ENCODE assay signal across 8 mouse cellular contexts in genomic region chr6:91059711-91060110, GRCm38 (mm10). TPM values are rescaled to one million over a fixed set of nuclear protein-coding genes. Genes with fewer than 3 reads are reported as not detected.
DNase-seq lines count a peak whose midpoint lies in the region; ATAC-seq and TF ChIP-seq lines count a peak whose summit lies in the region.

No protein-coding gene starts in this region.

- no peak overlapping the region for H3K4me3 ChIP-seq in layer of hippocampus, adult 2 months
- H3K4me3 ChIP-seq in heart, embryonic 14.5 days (ENCODE audit: control insufficient read depth in 1 of 2, insufficient read depth in 1 of 2, low read depth in 1 of 2, low read length in 2 of 2), result no peak overlapping the region
- H3K4me3 ChIP-seq in midbrain, embryonic 14.5 days (replicated peaks; ENCODE audit: low read depth, low read length), result no peak overlapping the region

- 34% methylated on average over 2 of the region's 2 CpGs for WGBS in heart, embryonic 14.5 days
- WGBS in midbrain, embryonic 14.5 days, result 57% methylated on average over 2 of the region's 2 CpGs

- H3K9me3 ChIP-seq in heart, embryonic 14.5 days (ENCODE audit: control insufficient read depth, low read length), result no peaks in the 10 kb centered on the region
- H3K9me3 ChIP-seq in midbrain, embryonic 14.5 days (ENCODE audit: control insufficient read depth, low read length), result no peaks in the 10 kb centered on the region

- DNase-seq in layer of hippocampus, adult 2 months (ENCODE audit: low spot score in 2 of 2), result peak in 1 of 2 experiments; percentile 56
- no peak for DNase-seq in layer of hippocampus, adult 9-10 months (ENCODE audit: low spot score)
- peak; percentile 24 for DNase-seq in Muller cell, postnatal 12 days (ENCODE audit: inconsistent ontology term)
- DNase-seq in cerebellum, adult 9-11 months, result peak; percentile 31
- peak; percentile 34 to 54 for DNase-seq in layer of hippocampus, postnatal 10 days (ENCODE audit: low spot score in 2 of 2)
- peak; percentile 64 for DNase-seq in midbrain, embryonic 14.5 days
- peak; percentile 57 for DNase-seq in thymus, postnatal 25 days

- H3K27ac ChIP-seq in layer of hippocampus, adult 2 months, result no peak overlapping the region
- H3K27ac ChIP-seq in heart, embryonic 14.5 days (replicated peaks in 1 of 2; ENCODE audit: control insufficient read depth in 1 of 2, insufficient read depth in 1 of 2, low read depth in 2 of 2, low read length in 2 of 2), result no peak overlapping the region
- no peak overlapping the region for H3K27ac ChIP-seq in midbrain, embryonic 14.5 days (replicated peaks; ENCODE audit: low read depth, low read length)

- TF ChIP-seq CTCF in layer of hippocampus, adult 2 months (conservative IDR thresholded peaks at IDR 0.05), result peak; percentile 91

- peaks cover 6 to 14% of the 10 kb centered on the region in 2 experiments; a peak in 3 of 4 replicates for H3K4me1 ChIP-seq in heart, embryonic 14.5 days (ENCODE audit: control insufficient read depth in 2 of 2, insufficient read depth in 2 of 2, low read length in 2 of 2)
- H3K4me1 ChIP-seq in midbrain, embryonic 14.5 days (ENCODE audit: control insufficient read depth, insufficient read depth, low read length), result no peaks in the 10 kb centered on the region

- peak; percentile 28; the same call in 1 of the 2 replicates for ATAC-seq in heart, embryonic 14.5 days (ENCODE audit: insufficient number of reproducible peaks, insufficient read depth, low FRiP score, low read depth)
- no peak; the same call in 1 of the 2 replicates for ATAC-seq in midbrain, embryonic 14.5 days (ENCODE audit: low FRiP score, low TSS enrichment)

- H3K36me3 ChIP-seq in heart, embryonic 14.5 days (ENCODE audit: control insufficient read depth, insufficient read depth, low read length), result 0 out of 2 replicates have a peak, but pooled peaks cover 2% of the 10 kb centered on the region
- H3K36me3 ChIP-seq in midbrain, embryonic 14.5 days (ENCODE audit: control insufficient read depth, insufficient read depth, low read length), result peaks cover 47% of the 10 kb centered on the region

- no peak overlapping the region for H3K4me2 ChIP-seq in heart, embryonic 14.5 days (ENCODE audit: low read length)
- H3K4me2 ChIP-seq in midbrain, embryonic 14.5 days (ENCODE audit: low read length), result no peak overlapping the region

- no peak overlapping the region for H3K9ac ChIP-seq in heart, embryonic 14.5 days (ENCODE audit: low read length)
- H3K9ac ChIP-seq in midbrain, embryonic 14.5 days (replicated peaks; ENCODE audit: low read length), result no peak overlapping the region

- no peaks in the 10 kb centered on the region for H3K27me3 ChIP-seq in heart, embryonic 14.5 days (ENCODE audit: control insufficient read depth, insufficient read depth, low read length)
- no peaks in the 10 kb centered on the region for H3K27me3 ChIP-seq in midbrain, embryonic 14.5 days (ENCODE audit: control insufficient read depth, insufficient read depth, low read length)

RNA-seq across cellular contexts. Expression of gene Nup210, which starts 56.9 kb away (rescaled TPM):
- total RNA-seq in layer of hippocampus, adult 2 months (2021), result 10 to 100 TPM; 19.9 to 22.3 TPM
- polyA plus RNA-seq in heart, embryonic 14.5 days (2014; fragmentation: Nextera tagmentation; extraction: Ambion mirVana), result 6.3 and 7.1 TPM in 2 replicates
- 10 to 100 TPM; 30.7 to 42.1 TPM for total RNA-seq in layer of hippocampus, postnatal 10 days (2021)
- 17.1 and 28.0 TPM in 2 replicates for polyA plus RNA-seq in midbrain, embryonic 14.5 days (2014; fragmentation: Nextera tagmentation; extraction: Ambion mirVana)
